Mouse (Mus musculus): ENCODE results near the gene Itpk1. TPM values are rescaled to one million over a fixed set of nuclear protein-coding genes. Genes with fewer than 3 reads are reported as not detected.

The Itpk1 gene
- polyA plus RNA-seq, 1 experiment from 2014 or later, result 38.7 TPM

DNA sequence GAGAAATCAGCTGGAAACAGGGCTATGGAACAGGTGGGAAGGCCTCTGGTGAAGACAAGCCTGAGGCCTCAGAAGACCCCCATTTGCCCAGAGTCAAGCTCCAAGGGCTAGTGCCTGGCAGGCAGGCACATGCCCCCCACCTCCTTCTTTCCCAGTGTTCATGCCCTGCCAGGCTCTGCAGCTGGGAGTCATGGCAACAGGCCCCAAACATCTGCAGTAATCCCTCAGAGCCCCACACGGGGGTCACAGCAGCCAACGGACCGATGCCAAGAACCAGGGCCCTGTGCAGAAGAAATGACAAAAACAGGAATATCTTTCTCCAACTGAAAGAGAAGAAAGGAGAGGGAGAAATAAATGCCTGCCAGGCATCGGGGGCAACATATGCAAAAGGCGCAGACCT, 20.8 kb downstream of the Itpk1 start:
- H3K4me2 ChIP-seq, result no peak overlapping the region

GRCm38 (mm10) chr12:102683438-102683837, 21.3 kb downstream of the Itpk1 start:
- 63% methylated on average over 6 of the region's 6 CpGs for WGBS
- Histone ChIP-seq H3K9ac (no peak overlapping the region), H3K9me3 (replicated peaks) (no peaks in the 10 kb centered on the region), H3K4me2 (no peak overlapping the region), H3K4me1 (peaks cover 58% of the 10 kb centered on the region), H3K4me3 (no peak overlapping the region), H3K27ac (peak overlapping the region; percentile 76; the same call in 1 of the 2 replicates), H3K36me3 (ENCODE audit: poor library complexity, severe bottlenecking) (no peaks in the 10 kb centered on the region), H3K27me3 (no peaks in the 10 kb centered on the region)
- no peak for ATAC-seq

More for the DNA sequence above, 20.8 kb downstream of the Itpk1 start:
- no peaks in the 10 kb centered on the region for H3K36me3 ChIP-seq (ENCODE audit: poor library complexity, severe bottlenecking)
- H3K9me3 ChIP-seq (replicated peaks), result no peaks in the 10 kb centered on the region
- ATAC-seq, result 0 out of 2 replicates have a peak, but pooled peaks have one; percentile 19
- H3K9ac ChIP-seq, result peak overlapping the region; percentile 30; the same call in 1 of the 2 replicates
- peaks cover 52% of the 10 kb centered on the region for H3K4me1 ChIP-seq
- no peaks in the 10 kb centered on the region for H3K27me3 ChIP-seq
- 44% methylated on average over 5 of the region's 5 CpGs for WGBS
- H3K4me3 ChIP-seq, result no peak overlapping the region
- H3K27ac ChIP-seq, result peak overlapping the region; percentile 76

- no peak overlapping the region for H3K4me3 ChIP-seq
- H3K27me3 ChIP-seq, result no peaks in the 10 kb centered on the region
- WGBS, result 82% methylated on average over 7 of the region's 7 CpGs
- H3K9me3 ChIP-seq (replicated peaks), result no peaks in the 10 kb centered on the region
- no peaks in the 10 kb centered on the region for H3K36me3 ChIP-seq (ENCODE audit: poor library complexity, severe bottlenecking)
- H3K4me2 ChIP-seq, result no peak overlapping the region
- no peak overlapping the region for H3K27ac ChIP-seq
- H3K9ac ChIP-seq, result no peak overlapping the region
- no peak for ATAC-seq
- H3K4me1 ChIP-seq, result peaks cover 63% of the 10 kb centered on the region
Observed at GRCm38 (mm10) chr12:102682722-102683299, 21.9 kb downstream of the Itpk1 start.

- H3K36me3 ChIP-seq (ENCODE audit: poor library complexity, severe bottlenecking), result no peaks in the 10 kb centered on the region
- WGBS, result 85% methylated on average over 5 of the region's 5 CpGs
- no peak for ATAC-seq
- no peak overlapping the region for H3K4me2 ChIP-seq
- H3K27me3 ChIP-seq, result no peaks in the 10 kb centered on the region
- no peaks in the 10 kb centered on the region for H3K9me3 ChIP-seq (replicated peaks)
- H3K27ac ChIP-seq, result no peak overlapping the region
- H3K9ac ChIP-seq, result no peak overlapping the region
- H3K4me3 ChIP-seq, result no peak overlapping the region
- H3K4me1 ChIP-seq, result peaks cover 68% of the 10 kb centered on the region
Observed at GRCm38 (mm10) chr12:102682085-102682484, 22.6 kb downstream of the Itpk1 start.

GRCm38 (mm10) chr12:102681590-102681989, 23.1 kb downstream of the Itpk1 start:
- no peaks in the 10 kb centered on the region for H3K9me3 ChIP-seq (replicated peaks)
- no peak overlapping the region for H3K9ac ChIP-seq
- peaks cover 64% of the 10 kb centered on the region for H3K4me1 ChIP-seq
- no peak overlapping the region for H3K4me3 ChIP-seq
- no peaks in the 10 kb centered on the region for H3K36me3 ChIP-seq (ENCODE audit: poor library complexity, severe bottlenecking)
- ATAC-seq, result no peak
- WGBS, result 77% methylated on average over 7 of the region's 7 CpGs
- H3K4me2 ChIP-seq, result no peak overlapping the region
- H3K27me3 ChIP-seq, result no peaks in the 10 kb centered on the region
- no peak overlapping the region for H3K27ac ChIP-seq

- Histone ChIP-seq H3K36me3 (ENCODE audit: poor library complexity, severe bottlenecking) (peaks cover 13% of the 10 kb centered on the region), H3K9ac (no peak overlapping the region)
Observed at GRCm38 (mm10) chr12:102678820-102679219, 25.9 kb downstream of the Itpk1 start.

GRCm38 (mm10) chr12:102677089-102677488, 27.6 kb downstream of the Itpk1 start:
- H3K27me3 ChIP-seq, result no peaks in the 10 kb centered on the region
- H3K27ac ChIP-seq, result no peak overlapping the region
- no peak overlapping the region for H3K4me2 ChIP-seq
- WGBS, result 84% methylated on average over 3 of the region's 3 CpGs
- no peak overlapping the region for H3K9ac ChIP-seq
- no peak overlapping the region for H3K4me3 ChIP-seq
- no peaks in the 10 kb centered on the region for H3K9me3 ChIP-seq (replicated peaks)
- no peak for ATAC-seq
- peaks cover 32% of the 10 kb centered on the region for H3K4me1 ChIP-seq
- H3K36me3 ChIP-seq (ENCODE audit: poor library complexity, severe bottlenecking), result peaks cover 15% of the 10 kb centered on the region

More at GRCm38 (mm10) chr12:102678820-102679219, 25.9 kb downstream of the Itpk1 start:
- no peak overlapping the region for H3K4me2 ChIP-seq
- no peak overlapping the region for H3K27ac ChIP-seq
- no peak for ATAC-seq
- H3K4me3 ChIP-seq, result no peak overlapping the region
- H3K9me3 ChIP-seq (replicated peaks), result no peaks in the 10 kb centered on the region
- WGBS, result 20% methylated on average over 6 of the region's 6 CpGs
- peaks cover 37% of the 10 kb centered on the region for H3K4me1 ChIP-seq
- H3K27me3 ChIP-seq, result no peaks in the 10 kb centered on the region

GRCm38 (mm10) chr12:102674556-102674955, 30.2 kb downstream of the Itpk1 start:
- WGBS, result 90% methylated on average over 10 of the region's 10 CpGs
- Histone ChIP-seq H3K27me3 (no peaks in the 10 kb centered on the region), H3K4me3 (no peak overlapping the region), H3K9me3 (replicated peaks) (no peaks in the 10 kb centered on the region), H3K9ac (no peak overlapping the region), H3K4me1 (peaks cover 41% of the 10 kb centered on the region), H3K4me2 (no peak overlapping the region), H3K36me3 (ENCODE audit: poor library complexity, severe bottlenecking) (peaks cover 18% of the 10 kb centered on the region), H3K27ac (no peak overlapping the region)
- ATAC-seq, result no peak

DNA sequence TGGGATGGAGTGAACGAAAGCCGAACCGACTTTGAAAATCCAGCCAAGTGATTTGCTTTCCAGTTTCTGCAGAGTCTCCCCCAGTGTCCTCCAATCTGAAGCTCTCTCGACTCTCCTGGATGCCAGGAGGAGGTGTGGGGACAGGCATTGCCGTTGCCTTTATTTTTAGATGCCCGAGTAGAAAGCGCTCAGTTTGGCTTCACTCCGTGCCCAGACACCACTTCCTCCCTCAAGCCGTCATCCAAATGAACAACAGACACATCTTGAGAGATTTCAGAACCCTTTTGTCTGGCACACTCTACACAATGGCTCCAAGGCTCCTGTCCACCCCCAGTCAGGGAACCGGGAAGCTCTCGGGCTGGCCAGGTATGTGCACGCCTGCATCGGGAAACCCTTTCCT, 30.6 kb downstream of the Itpk1 start:
- ATAC-seq, result no peak
- H3K27me3 ChIP-seq, result no peaks in the 10 kb centered on the region
- H3K4me3 ChIP-seq, result no peak overlapping the region
- H3K27ac ChIP-seq, result no peak overlapping the region
- peaks cover 36% of the 10 kb centered on the region for H3K4me1 ChIP-seq
- H3K9ac ChIP-seq, result no peak overlapping the region
- H3K36me3 ChIP-seq (ENCODE audit: poor library complexity, severe bottlenecking), result peaks cover 18% of the 10 kb centered on the region
- WGBS, result 93% methylated on average over 13 of the region's 13 CpGs
- no peak overlapping the region for H3K4me2 ChIP-seq
- no peaks in the 10 kb centered on the region for H3K9me3 ChIP-seq (replicated peaks)

- Histone ChIP-seq H3K36me3 (ENCODE audit: poor library complexity, severe bottlenecking) (peaks cover 18% of the 10 kb centered on the region), H3K4me3 (no peak overlapping the region), H3K9me3 (replicated peaks) (no peaks in the 10 kb centered on the region), H3K9ac (no peak overlapping the region), H3K4me1 (peaks cover 27% of the 10 kb centered on the region), H3K4me2 (no peak overlapping the region), H3K27me3 (no peaks in the 10 kb centered on the region), H3K27ac (no peak overlapping the region)
- 90% methylated on average over 20 of the region's 20 CpGs for WGBS
- ATAC-seq, result no peak
Observed at GRCm38 (mm10) chr12:102672857-102673839, 31.6 kb downstream of the Itpk1 start.

GRCm38 (mm10) chr12:102672176-102672575, 32.6 kb downstream of the Itpk1 start:
- no peak overlapping the region for H3K9ac ChIP-seq
- H3K4me2 ChIP-seq, result no peak overlapping the region
- H3K27me3 ChIP-seq, result no peaks in the 10 kb centered on the region
- H3K36me3 ChIP-seq (ENCODE audit: poor library complexity, severe bottlenecking), result peaks cover 18% of the 10 kb centered on the region
- no peak overlapping the region for H3K27ac ChIP-seq
- H3K4me3 ChIP-seq, result no peak overlapping the region
- WGBS, result 87% methylated on average over 8 of the region's 8 CpGs
- H3K9me3 ChIP-seq (replicated peaks), result no peaks in the 10 kb centered on the region
- peaks cover 20% of the 10 kb centered on the region for H3K4me1 ChIP-seq
- no peak for ATAC-seq

DNA sequence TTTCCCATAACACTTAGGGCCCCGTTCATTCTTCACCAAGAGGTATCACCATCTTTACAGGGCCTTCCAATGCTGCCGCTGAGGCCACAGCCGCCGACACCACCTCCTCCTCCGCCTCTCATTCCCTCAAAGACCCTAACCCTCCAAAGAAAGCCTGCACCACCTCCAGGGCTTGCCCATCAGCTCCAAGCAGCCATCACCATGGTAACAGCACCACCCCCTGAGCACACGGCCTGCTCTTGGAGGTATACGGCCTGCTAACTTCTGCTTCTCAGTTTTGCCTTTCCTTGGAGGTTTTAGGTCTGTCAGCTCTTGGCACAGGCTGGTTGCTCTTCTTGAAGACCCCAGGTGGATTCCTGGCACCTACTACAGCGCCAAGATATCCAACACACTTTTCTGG, 33.9 kb downstream of the Itpk1 start:
- ATAC-seq, result no peak
- H3K27me3 ChIP-seq, result no peaks in the 10 kb centered on the region
- peaks cover 18% of the 10 kb centered on the region for H3K36me3 ChIP-seq (ENCODE audit: poor library complexity, severe bottlenecking)
- 28% methylated on average over 8 of the region's 8 CpGs for WGBS
- H3K9me3 ChIP-seq (replicated peaks), result no peaks in the 10 kb centered on the region
- H3K27ac ChIP-seq, result no peak overlapping the region
- no peak overlapping the region for H3K4me3 ChIP-seq
- peaks cover 19% of the 10 kb centered on the region for H3K4me1 ChIP-seq
- no peak overlapping the region for H3K9ac ChIP-seq
- H3K4me2 ChIP-seq, result no peak overlapping the region

All from forebrain, embryonic 13.5 days (tissue).